Mouse (Mus musculus) CH12.LX (cell line): Measurements from ENCODE around the gene Obp2b. TPM values are rescaled to one million over a fixed set of nuclear protein-coding genes. Genes with fewer than 3 reads are reported as not detected.

Experiments
- DNase-seq: peaks from one replicate; pipeline ENCODE4 v3.0.0-alpha.2; 2013; ENCODE audit errors: extremely low read depth
- H3K27ac ChIP-seq: 2 replicates; pipeline ENCODE4 v1.5.1; 2012; ENCODE audit warnings: low read depth, mild to moderate bottlenecking, control low read depth, moderate library complexity; ENCODE audit not compliant: insufficient read depth
- H3K27me3 ChIP-seq: replicated peaks from 2 replicates; pipeline ENCODE3; 2012; ENCODE audit warnings: inconsistent platforms
- H3K36me3 ChIP-seq, 2 experiments: replicated peaks in 1 of 2; 2 replicates each; pipeline versions ENCODE3 to v1.6.1; 2012; ENCODE audit warnings: inconsistent platforms in 1 of 2, low read length in 1 of 2, mild to moderate bottlenecking in 1 of 2, mixed read lengths in 1 of 2, moderate library complexity in 1 of 2; ENCODE audit not compliant: control insufficient read depth in 1 of 2, insufficient read depth in 1 of 2
- H3K4me1 ChIP-seq, 2 experiments: 2 replicates each; pipeline ENCODE4 v1.6.1; 2012; ENCODE audit warnings: inconsistent platforms in 1 of 2, moderate library complexity in 1 of 2; ENCODE audit not compliant: insufficient read depth in 2 of 2, control insufficient read depth in 1 of 2
- H3K4me2 ChIP-seq: 2 replicates; pipeline ENCODE4 v1.6.1; 2012; ENCODE audit warnings: low read depth, mild to moderate bottlenecking, control low read depth; ENCODE audit not compliant: poor library complexity, insufficient read depth, severe bottlenecking
- H3K4me3 ChIP-seq, 3 experiments: fragments of 150-350 bp in 1 of 3; sonication (generic) in 1 of 3; replicated peaks in 1 of 3; 2 replicates each; pipeline versions ENCODE3 to v1.5.1; 2011 to 2012; ENCODE audit warnings: low read depth in 2 of 3, low read length in 2 of 3, mild to moderate bottlenecking in 2 of 3, moderate library complexity in 2 of 3, control low read depth in 1 of 3, improper control_type of control experiment in 1 of 3, inconsistent platforms in 1 of 3, mixed read lengths in 1 of 3; ENCODE audit not compliant: poor library complexity in 1 of 3
- H3K79me2 ChIP-seq: replicated peaks from 2 replicates; pipeline ENCODE4 v1.6.1; 2012; ENCODE audit warnings: mild to moderate bottlenecking, moderate library complexity; ENCODE audit not compliant: control insufficient read depth, poor library complexity, insufficient read depth, severe bottlenecking; ENCODE audit errors: extremely low read depth
- H3K9ac ChIP-seq: 2 replicates; pipeline ENCODE4 v1.6.1; 2012; ENCODE audit warnings: low read depth, mild to moderate bottlenecking, control low read depth, moderate library complexity; ENCODE audit not compliant: insufficient read depth
- H3K9me3 ChIP-seq: replicated peaks from 2 replicates; pipeline ENCODE3; 2012; ENCODE audit warnings: low read length, inconsistent platforms, mixed read lengths
- CHD2 ChIP-seq: IDR thresholded peaks from 2 replicates; pipeline ENCODE4 v1.6.1; 2011; ENCODE audit warnings: low read length, improper control_type of control experiment
- ELF1 ChIP-seq: IDR thresholded peaks from 2 replicates; pipeline ENCODE4 v1.6.1; 2014; ENCODE audit warnings: low read depth, mild to moderate bottlenecking, inconsistent platforms, low read length, improper control_type of control experiment
- EP300 ChIP-seq: IDR thresholded peaks from 2 replicates; pipeline ENCODE4 v1.6.1; 2011; ENCODE audit warnings: low read length, improper control_type of control experiment
- ETS1 ChIP-seq: conservative IDR thresholded peaks from 2 replicates; pipeline ENCODE4 v1.6.1; 2012; ENCODE audit warnings: low read depth, mild to moderate bottlenecking, inconsistent platforms, low read length, improper control_type of control experiment, moderate library complexity
- JUN ChIP-seq: IDR thresholded peaks from 2 replicates; pipeline ENCODE4 v1.6.1; 2011; ENCODE audit warnings: low read depth, mild to moderate bottlenecking, low read length, improper control_type of control experiment, moderate library complexity; ENCODE audit not compliant: insufficient read depth
- JUND ChIP-seq: conservative IDR thresholded peaks from 2 replicates; pipeline ENCODE4 v1.6.1; 2011; ENCODE audit warnings: low read depth, low read length, improper control_type of control experiment
- MAFK ChIP-seq: IDR thresholded peaks from 2 replicates; pipeline ENCODE4 v1.6.1; 2011; ENCODE audit warnings: low read length, improper control_type of control experiment; ENCODE audit not compliant: insufficient replicate concordance
- NELFE ChIP-seq: IDR thresholded peaks from 2 replicates; pipeline ENCODE4 v1.6.1; 2011; ENCODE audit warnings: low read depth, low read length, improper control_type of control experiment
- POLR2AphosphoS2 ChIP-seq: IDR thresholded peaks from 2 replicates; pipeline ENCODE4 v1.6.1; 2011; ENCODE audit warnings: low read depth, low read length, improper control_type of control experiment
- RAD21 ChIP-seq: IDR thresholded peaks from 2 replicates; pipeline ENCODE4 v1.6.1; 2011; ENCODE audit warnings: low read depth, mild to moderate bottlenecking, low read length, improper control_type of control experiment, moderate library complexity
- RCOR1 ChIP-seq: conservative IDR thresholded peaks from 2 replicates; pipeline ENCODE4 v1.6.1; 2012; ENCODE audit warnings: low read depth, mild to moderate bottlenecking, inconsistent platforms, low read length, improper control_type of control experiment
- SIN3A ChIP-seq: IDR thresholded peaks from 2 replicates; pipeline ENCODE4 v1.6.1; 2012; ENCODE audit warnings: low read length, improper control_type of control experiment, inconsistent platforms
- SMC3 ChIP-seq: IDR thresholded peaks from 2 replicates; pipeline ENCODE4 v1.6.1; 2011; ENCODE audit warnings: low read depth, low read length, improper control_type of control experiment
- TCF12 ChIP-seq: IDR thresholded peaks from 2 replicates; pipeline ENCODE4 v1.6.1; 2014; ENCODE audit warnings: low read depth, mild to moderate bottlenecking, inconsistent platforms, low read length, improper control_type of control experiment
- UBTF ChIP-seq: IDR thresholded peaks from 2 replicates; pipeline ENCODE4 v1.6.1; 2012; ENCODE audit warnings: low read depth, mild to moderate bottlenecking, inconsistent platforms, low read length, improper control_type of control experiment, moderate library complexity
- USF2 ChIP-seq: conservative IDR thresholded peaks from 2 replicates; pipeline ENCODE4 v1.6.1; 2011; ENCODE audit warnings: low read depth, low read length, improper control_type of control experiment
- ZKSCAN1 ChIP-seq: IDR thresholded peaks from 2 replicates; pipeline ENCODE4 v1.6.1; 2012; ENCODE audit warnings: low read depth, inconsistent platforms, low read length, improper control_type of control experiment, borderline replicate concordance
- ZMIZ1 ChIP-seq: IDR thresholded peaks from 2 replicates; pipeline ENCODE4 v1.6.1; 2012; ENCODE audit warnings: low read depth, mild to moderate bottlenecking, inconsistent platforms, low read length, improper control_type of control experiment
- ZNF384 ChIP-seq: IDR thresholded peaks from 2 replicates; pipeline ENCODE4 v1.6.1; 2012; ENCODE audit warnings: low read depth, low read length, improper control_type of control experiment, inconsistent platforms
- dilution Hi-C: fragments of 300-500 bp; cut with MboI; formaldehyde crosslinking; loops from 2 replicates; pipeline ENCODE4 v1.14.3; 2020; ENCODE audit warnings: low sequenced_read_pairs; ENCODE audit not compliant: extremely low pct_unique_long_range_greater_than_20kb, extremely low pct_ligation_motif_present
- in situ Hi-C: fragments of 300-500 bp; cut with MboI; formaldehyde crosslinking; loops from 3 replicates; pipeline ENCODE4 v1.14.3; 2019; ENCODE audit warnings: low sequenced_read_pairs, low pct_ligation_motif_present, low pct_unique_long_range_greater_than_20kb, mixed read lengths
- polyA plus RNA-seq: library from polyadenylated mRNA; unstranded; fragments of >175 nt; gene quantifications from 2 replicates; pipeline ENCODE4 v1.2.1, GENCODE M21; 2012; ENCODE audit warnings: low read depth; ENCODE audit not compliant: insufficient read length
- total RNA-seq, 2 experiments: library from RNA; depleted of rRNA; stranded (reverse); fragments of 300-350 nt in 1 of 2; fragments of >200 nt in 1 of 2; gene quantifications; 2 replicates each; pipeline ENCODE4 v1.2.3; 2012 to 2014

Gene Obp2b
- total and polyA plus RNA-seq, 3 experiments = not detected

GRCm38 (mm10) chr2:25774640-25775039 is 37.8 kb downstream of the Obp2b start:
- no peak overlapping the region for H3K4me2 ChIP-seq
- H3K9me3 ChIP-seq = no peaks in the 10 kb centered on the region
- dilution Hi-C loops (no loop called here), in situ Hi-C loops (no loop called here)
- no peaks in the 10 kb centered on the region for H3K36me3 ChIP-seq
- H3K9ac ChIP-seq = no peak overlapping the region
- H3K4me3 ChIP-seq = no peak overlapping the region
- DNase-seq = peak; percentile 6
- peaks cover 41% of the 10 kb centered on the region for H3K27me3 ChIP-seq
- H3K27ac ChIP-seq = no peak overlapping the region
- no peaks in the 10 kb centered on the region for H3K79me2 ChIP-seq
- TF ChIP-seq NELFE (no peak), EP300 (no peak), MAFK (no peak), UBTF (no peak), ELF1 (no peak), POLR2AphosphoS2 (no peak), CHD2 (no peak), ZNF384 (no peak), USF2 (no peak), SIN3A (no peak), ZMIZ1 (no peak)
- H3K4me1 ChIP-seq = peaks cover 0 to 13% of the 10 kb centered on the region in 2 experiments; a peak in 2 of 4 replicates

GRCm38 (mm10) chr2:25775991-25776390 is 39.2 kb downstream of the Obp2b start:
- H3K27me3 ChIP-seq = peaks cover 37% of the 10 kb centered on the region
- no peak overlapping the region for H3K27ac ChIP-seq
- peaks cover 0 to 13% of the 10 kb centered on the region in 2 experiments; a peak in 2 of 4 replicates for H3K4me1 ChIP-seq
- in situ Hi-C loops = no loop called here
- dilution Hi-C loops = no loop called here
- TF ChIP-seq ZMIZ1 (no peak), JUN (no peak), POLR2AphosphoS2 (no peak), JUND (no peak), ELF1 (no peak), CHD2 (no peak), TCF12 (no peak), ETS1 (no peak), RCOR1 (no peak), ZKSCAN1 (no peak), RAD21 (no peak), SMC3 (no peak)
- no peaks in the 10 kb centered on the region for H3K9me3 ChIP-seq
- no peaks in the 10 kb centered on the region for H3K79me2 ChIP-seq
- no peak overlapping the region for H3K4me3 ChIP-seq
- H3K9ac ChIP-seq = no peak overlapping the region
- H3K4me2 ChIP-seq = no peak overlapping the region
- no peaks in the 10 kb centered on the region for H3K36me3 ChIP-seq
- no peak for DNase-seq
